Mouse (Mus musculus) neural tube, embryonic 11.5 days (tissue): ENCODE data around the gene Vps4b. TPM values are rescaled to one million over a fixed set of nuclear protein-coding genes. Genes with fewer than 3 reads are reported as not detected.

Source experiments
- ATAC-seq: fragments of 200-750 bp; cut with Nextera tagmentation; 2 replicates; pipeline ENCODE4 v1.8.0; 2017; ENCODE audit warnings: moderate number of reproducible peaks, mild to moderate bottlenecking, moderate TSS enrichment, moderate library complexity; ENCODE audit not compliant: insufficient read depth, low FRiP score, low TSS enrichment
- DNase-seq: peaks from one replicate; pipeline ENCODE4 v3.0.0-alpha.2; 2015; ENCODE audit warnings: low spot score
- H3K27ac ChIP-seq: fragments of 300-500 bp; sonication (generic); 2 replicates; pipeline ENCODE4 v1.5.1; 2014; ENCODE audit warnings: low read depth, mild to moderate bottlenecking, low read length
- H3K27me3 ChIP-seq: fragments of 300-500 bp; sonication (generic); 2 replicates; pipeline ENCODE4 v1.6.1; 2014; ENCODE audit warnings: mild to moderate bottlenecking, low read length, mixed read lengths; ENCODE audit not compliant: control insufficient read depth, insufficient read depth
- H3K36me3 ChIP-seq: fragments of 300-500 bp; sonication (generic); 2 replicates; pipeline ENCODE4 v1.6.1; 2014; ENCODE audit warnings: mild to moderate bottlenecking, low read length, moderate library complexity, mixed read lengths; ENCODE audit not compliant: control insufficient read depth, insufficient read depth
- H3K4me1 ChIP-seq: fragments of 300-500 bp; sonication (generic); 2 replicates; pipeline ENCODE4 v1.6.1; 2014; ENCODE audit warnings: low read length, mixed read lengths; ENCODE audit not compliant: control insufficient read depth, insufficient read depth
- H3K4me2 ChIP-seq: fragments of 300-500 bp; sonication (generic); 2 replicates; pipeline ENCODE4 v1.6.1; 2014; ENCODE audit warnings: low read depth, mild to moderate bottlenecking, moderate library complexity
- H3K4me3 ChIP-seq: fragments of 300-500 bp; sonication (generic); 2 replicates; pipeline ENCODE4 v1.5.1; 2014; ENCODE audit warnings: low read depth, low read length
- H3K9ac ChIP-seq: fragments of 300-500 bp; sonication (generic); 2 replicates; pipeline ENCODE4 v1.6.1; 2014; ENCODE audit warnings: mild to moderate bottlenecking, low read length
- H3K9me3 ChIP-seq: fragments of 300-500 bp; sonication (generic); 2 replicates; pipeline ENCODE4 v1.6.1; 2016; ENCODE audit warnings: low read length; ENCODE audit not compliant: control insufficient read depth
- WGBS: fragments of 180-500 bp; shearing (Covaris S2); extraction: QIAGEN DNeasy Blood & Tissue Kit; methylation state at CpG from one replicate; pipeline ENCODE4 v1.1.7; 2014; 5-methylcytosine and 5-hydroxymethylcytosine counted together
- polyA plus RNA-seq: library from polyadenylated mRNA; unstranded; fragments of >200 nt; fragmentation: Nextera tagmentation; extraction: Ambion mirVana; gene quantifications from 2 replicates; pipeline ENCODE4 v1.2.1, GENCODE M21; 2014

Gene Vps4b
- polyA plus RNA-seq: 84.9 and 89.9 TPM in 2 replicates

- H3K9me3 ChIP-seq: no peaks in the 10 kb centered on the region
- H3K36me3 ChIP-seq: no peaks in the 10 kb centered on the region; the same call in 1 of the 2 replicates
- H3K27me3 ChIP-seq: no peaks in the 10 kb centered on the region
- ATAC-seq (peak; percentile 99), DNase-seq (peak; percentile 95)
- peak within 1 kb of the TSS; percentile 96 for H3K4me3 ChIP-seq
- H3K4me2 ChIP-seq: peak within 1 kb of the TSS; percentile 68
- under 1% methylated on average over 23 of the region's 23 CpGs for WGBS
- peak within 1 kb of the TSS; percentile 97 for H3K9ac ChIP-seq
- no peaks in the 10 kb centered on the region for H3K4me1 ChIP-seq
- H3K27ac ChIP-seq: peak within 1 kb of the TSS; percentile 90
Observed at GRCm38 (mm10) chr1:106796542-106796924, at the start of gene Vps4b. Gene Vps4b (minus strand): TSS chr1:106796728.

GRCm38 (mm10) chr1:106828784-106829183, 32.3 kb upstream of the Vps4b start:
- Histone ChIP-seq H3K9ac (no peak overlapping the region), H3K9me3 (no peaks in the 10 kb centered on the region), H3K27ac (no peak overlapping the region), H3K27me3 (no peaks in the 10 kb centered on the region), H3K36me3 (no peaks in the 10 kb centered on the region), H3K4me3 (no peak overlapping the region), H3K4me1 (no peaks in the 10 kb centered on the region), H3K4me2 (no peak overlapping the region)
- DNase-seq: no peak
- WGBS: 73% methylated on average over 4 of the region's 4 CpGs
- no peak for ATAC-seq

GRCm38 (mm10) chr1:106822297-106822696, 25.8 kb upstream of the Vps4b start:
- Histone ChIP-seq H3K4me3 (no peak overlapping the region), H3K27me3 (no peaks in the 10 kb centered on the region), H3K27ac (no peak overlapping the region), H3K36me3 (no peaks in the 10 kb centered on the region), H3K9me3 (no peaks in the 10 kb centered on the region), H3K4me1 (no peaks in the 10 kb centered on the region), H3K4me2 (no peak overlapping the region), H3K9ac (no peak overlapping the region)
- ATAC-seq (no peak), DNase-seq (no peak)
- WGBS: 85% methylated on average over 3 of the region's 3 CpGs

- H3K4me3 ChIP-seq: no peak overlapping the region
- H3K4me2 ChIP-seq: no peak overlapping the region
- DNase-seq (no peak), ATAC-seq (no peak)
- no peak overlapping the region for H3K27ac ChIP-seq
- H3K9me3 ChIP-seq: no peaks in the 10 kb centered on the region
- 34% methylated on average over 4 of the region's 4 CpGs for WGBS
- no peaks in the 10 kb centered on the region for H3K27me3 ChIP-seq
- no peaks in the 10 kb centered on the region for H3K4me1 ChIP-seq
- no peaks in the 10 kb centered on the region for H3K36me3 ChIP-seq
- no peak overlapping the region for H3K9ac ChIP-seq
Observed at GRCm38 (mm10) chr1:106818323-106818722, 21.8 kb upstream of the Vps4b start.

- WGBS: 87% methylated on average over 11 of the region's 11 CpGs
- H3K27ac ChIP-seq: no peak overlapping the region
- H3K27me3 ChIP-seq: no peaks in the 10 kb centered on the region
- H3K4me3 ChIP-seq: no peak overlapping the region
- no peaks in the 10 kb centered on the region for H3K4me1 ChIP-seq
- no peaks in the 10 kb centered on the region for H3K36me3 ChIP-seq
- H3K4me2 ChIP-seq: no peak overlapping the region
- DNase-seq: no peak
- H3K9me3 ChIP-seq: no peaks in the 10 kb centered on the region
- H3K9ac ChIP-seq: no peak overlapping the region
- ATAC-seq: no peak
Observed at GRCm38 (mm10) chr1:106816766-106817165, 20.2 kb upstream of the Vps4b start.

- 84% methylated on average over 6 of the region's 6 CpGs for WGBS
- H3K36me3 ChIP-seq: no peaks in the 10 kb centered on the region
- ATAC-seq: no peak
- no peak overlapping the region for H3K4me2 ChIP-seq
- no peaks in the 10 kb centered on the region for H3K4me1 ChIP-seq
- no peak overlapping the region for H3K4me3 ChIP-seq
- H3K27ac ChIP-seq: no peak overlapping the region
- no peaks in the 10 kb centered on the region for H3K27me3 ChIP-seq
- H3K9ac ChIP-seq: no peak overlapping the region
- no peak for DNase-seq
- H3K9me3 ChIP-seq: no peaks in the 10 kb centered on the region
Observed at GRCm38 (mm10) chr1:106815265-106815664, 18.7 kb upstream of the Vps4b start.

- Histone ChIP-seq H3K36me3 (no peaks in the 10 kb centered on the region), H3K9me3 (no peaks in the 10 kb centered on the region), H3K4me1 (no peaks in the 10 kb centered on the region), H3K27ac (no peak overlapping the region), H3K4me3 (no peak overlapping the region), H3K4me2 (no peak overlapping the region), H3K9ac (no peak overlapping the region), H3K27me3 (no peaks in the 10 kb centered on the region)
- DNase-seq: no peak
- ATAC-seq: no peak
- 82% methylated on average over 5 of the region's 5 CpGs for whole genome bisulfite sequencing
Observed at GRCm38 (mm10) chr1:106814864-106815263, 18.3 kb upstream of the Vps4b start.

- Histone ChIP-seq H3K27me3 (no peaks in the 10 kb centered on the region), H3K27ac (no peak overlapping the region), H3K36me3 (no peaks in the 10 kb centered on the region), H3K9ac (no peak overlapping the region), H3K4me3 (no peak overlapping the region), H3K4me1 (no peaks in the 10 kb centered on the region), H3K4me2 (no peak overlapping the region), H3K9me3 (no peaks in the 10 kb centered on the region)
- WGBS: 84% methylated on average over 3 of the region's 3 CpGs
- no peak for ATAC-seq
- DNase-seq: no peak
Observed at GRCm38 (mm10) chr1:106799931-106800330, 3.4 kb upstream of the Vps4b start.

GRCm38 (mm10) chr1:106799406-106799805, 2.9 kb upstream of the Vps4b start:
- Histone ChIP-seq H3K27ac (no peak overlapping the region), H3K36me3 (no peaks in the 10 kb centered on the region), H3K4me2 (no peak overlapping the region), H3K4me3 (no peak overlapping the region), H3K9me3 (no peaks in the 10 kb centered on the region), H3K4me1 (no peaks in the 10 kb centered on the region), H3K9ac (no peak overlapping the region), H3K27me3 (no peaks in the 10 kb centered on the region)
- WGBS: 49% methylated on average over 1 of the region's 1 CpGs
- DNase-seq (no peak), ATAC-seq (no peak)
